Mouse (Mus musculus) kidney, embryonic 16.5 days (tissue): ENCODE results near the gene Cbfa2t3. TPM values are rescaled to one million over a fixed set of nuclear protein-coding genes. Genes with fewer than 3 reads are reported as not detected.

Experiments used
- ATAC-seq: fragments of 200-750 bp; cut with Nextera tagmentation; 2 replicates; pipeline ENCODE4 v1.8.0; 2017; ENCODE audit warnings: moderate TSS enrichment; ENCODE audit not compliant: low FRiP score, low TSS enrichment
- H3K27ac ChIP-seq: fragments of 300-500 bp; sonication (generic); 2 replicates; pipeline ENCODE4 v1.5.1; 2014; ENCODE audit warnings: low read length
- H3K27me3 ChIP-seq: fragments of 300-500 bp; sonication (generic); 2 replicates; pipeline ENCODE4 v1.6.1; 2014; ENCODE audit warnings: low read length, control low read depth, mixed read lengths; ENCODE audit not compliant: insufficient read depth
- H3K36me3 ChIP-seq: fragments of 300-500 bp; sonication (generic); 2 replicates; pipeline ENCODE4 v1.6.1; 2014; ENCODE audit warnings: low read length, control low read depth, mixed read lengths; ENCODE audit not compliant: insufficient read depth
- H3K4me1 ChIP-seq: fragments of 300-500 bp; sonication (generic); 2 replicates; pipeline ENCODE4 v1.6.1; 2014; ENCODE audit warnings: low read length, control low read depth, mixed read lengths; ENCODE audit not compliant: insufficient read depth
- H3K4me2 ChIP-seq: fragments of 300-500 bp; sonication (generic); replicated peaks from 2 replicates; pipeline ENCODE4 v1.6.1; 2014; ENCODE audit warnings: low read depth, low read length
- H3K4me3 ChIP-seq: fragments of 300-500 bp; sonication (generic); 2 replicates; pipeline ENCODE4 v1.5.1; 2014; ENCODE audit warnings: mild to moderate bottlenecking, low read length
- H3K9ac ChIP-seq: fragments of 300-500 bp; sonication (generic); replicated peaks from 2 replicates; pipeline ENCODE4 v1.6.1; 2014; ENCODE audit warnings: low read length
- H3K9me3 ChIP-seq: fragments of 300-500 bp; sonication (generic); 2 replicates; pipeline ENCODE4 v1.6.1; 2016; ENCODE audit warnings: low read length, control low read depth
- WGBS: fragments of 180-500 bp; shearing (Covaris S2); extraction: QIAGEN DNeasy Blood & Tissue Kit; methylation state at CpG from one replicate; pipeline ENCODE4 v1.1.7; 2014; 5-methylcytosine and 5-hydroxymethylcytosine counted together
- polyA plus RNA-seq: library from polyadenylated mRNA; unstranded; fragments of >200 nt; fragmentation: Nextera tagmentation; extraction: Ambion mirVana; gene quantifications from 2 replicates; pipeline ENCODE4 v1.2.1, GENCODE M21; 2015

Gene Cbfa2t3
- polyA plus RNA-seq, 1 experiment from 2014 or later, result 3.5 TPM

DNA sequence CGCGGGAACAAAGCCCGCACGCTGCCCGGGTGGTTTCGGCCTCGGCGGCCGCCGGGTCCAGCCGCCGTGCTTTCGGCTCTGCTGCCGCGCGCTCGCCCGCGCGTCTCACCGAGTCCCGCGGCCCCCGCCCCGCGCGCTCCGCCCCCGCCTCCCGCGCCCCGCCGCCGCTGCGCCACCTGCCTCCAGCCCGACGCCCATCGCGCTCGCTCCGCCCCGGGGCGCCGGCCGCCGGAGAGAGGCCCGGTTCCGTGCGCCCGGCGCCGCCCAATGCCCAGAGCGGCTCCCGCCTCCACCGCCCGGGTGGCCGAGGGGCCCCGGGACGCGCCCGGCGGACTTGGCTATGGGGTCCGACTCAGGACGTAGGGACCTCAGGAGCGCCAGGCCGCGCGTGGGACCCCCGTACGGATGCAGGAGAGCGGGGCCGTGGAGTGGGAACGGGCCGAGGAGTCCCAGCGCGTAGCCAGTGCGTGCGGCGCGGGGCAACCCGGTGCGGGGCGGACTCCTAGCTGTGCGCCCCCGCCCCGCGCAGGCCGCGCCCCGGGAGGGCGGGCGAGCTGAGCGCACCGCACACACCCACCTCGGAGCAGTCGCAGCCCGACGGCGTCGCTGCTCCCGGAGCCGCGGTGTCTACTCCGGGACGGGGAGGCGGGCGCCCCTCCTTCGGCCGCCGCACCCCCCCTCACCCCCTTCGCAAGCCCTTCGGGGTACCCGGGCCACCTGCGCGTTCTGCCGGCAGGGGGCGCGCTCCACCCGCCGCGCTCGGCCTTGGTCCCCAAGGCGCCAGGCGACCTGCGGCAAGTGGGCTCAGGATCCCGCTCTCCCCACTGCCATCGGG, 20.6 kb downstream of the Cbfa2t3 start:
- peaks cover 73% of the 10 kb centered on the region for H3K27me3 ChIP-seq
- H3K9me3 ChIP-seq, result no peaks in the 10 kb centered on the region
- WGBS, result under 1% methylated on average over 81 of the region's 127 CpGs
- H3K36me3 ChIP-seq, result no peaks in the 10 kb centered on the region
- H3K9ac ChIP-seq, result peak overlapping the region; percentile 74
- ATAC-seq, result peak; percentile 74
- peaks cover 14% of the 10 kb centered on the region; the same call in 1 of the 2 replicates for H3K4me1 ChIP-seq
- H3K27ac ChIP-seq, result peak overlapping the region; percentile 78
- peak overlapping the region; percentile 98 for H3K4me2 ChIP-seq
- H3K4me3 ChIP-seq, result peak overlapping the region; percentile 74

DNA sequence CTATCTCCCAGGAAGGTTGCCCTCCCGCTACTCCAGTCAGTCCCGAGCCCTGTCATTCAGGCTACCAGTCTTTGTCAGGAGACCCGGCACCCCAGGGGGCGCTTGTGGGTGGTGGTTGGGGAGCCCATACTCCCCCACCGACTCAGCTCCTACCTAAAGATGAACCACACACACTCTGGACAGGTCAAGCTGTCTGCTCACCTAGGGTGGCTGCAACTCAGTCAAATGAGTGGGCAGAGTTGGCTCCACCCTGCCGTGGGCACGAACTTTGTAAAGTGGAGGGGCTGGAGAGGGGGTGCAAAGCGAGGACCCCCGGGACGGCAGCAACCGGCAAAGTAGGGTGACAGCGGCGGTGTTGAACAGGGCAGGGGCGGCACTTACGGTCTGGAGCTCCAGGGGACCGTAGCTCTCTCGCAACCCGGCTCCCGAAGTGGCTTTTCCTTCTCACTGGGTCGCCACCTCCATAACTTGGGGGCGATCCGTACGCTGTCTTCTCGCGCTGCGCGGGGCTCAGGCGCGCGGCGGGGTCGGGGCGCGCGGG, 21.4 kb downstream of the Cbfa2t3 start:
- peak overlapping the region; percentile 78 for H3K27ac ChIP-seq
- H3K4me1 ChIP-seq, result peaks cover 14% of the 10 kb centered on the region; the same call in 1 of the 2 replicates
- H3K36me3 ChIP-seq, result no peaks in the 10 kb centered on the region
- peak overlapping the region; percentile 74 for H3K4me3 ChIP-seq
- H3K9me3 ChIP-seq, result no peaks in the 10 kb centered on the region
- peak overlapping the region; percentile 98 for H3K4me2 ChIP-seq
- peaks cover 76% of the 10 kb centered on the region for H3K27me3 ChIP-seq
- H3K9ac ChIP-seq, result peak overlapping the region; percentile 74
- no peak for ATAC-seq
- WGBS, result under 1% methylated on average over 34 of the region's 35 CpGs

DNA sequence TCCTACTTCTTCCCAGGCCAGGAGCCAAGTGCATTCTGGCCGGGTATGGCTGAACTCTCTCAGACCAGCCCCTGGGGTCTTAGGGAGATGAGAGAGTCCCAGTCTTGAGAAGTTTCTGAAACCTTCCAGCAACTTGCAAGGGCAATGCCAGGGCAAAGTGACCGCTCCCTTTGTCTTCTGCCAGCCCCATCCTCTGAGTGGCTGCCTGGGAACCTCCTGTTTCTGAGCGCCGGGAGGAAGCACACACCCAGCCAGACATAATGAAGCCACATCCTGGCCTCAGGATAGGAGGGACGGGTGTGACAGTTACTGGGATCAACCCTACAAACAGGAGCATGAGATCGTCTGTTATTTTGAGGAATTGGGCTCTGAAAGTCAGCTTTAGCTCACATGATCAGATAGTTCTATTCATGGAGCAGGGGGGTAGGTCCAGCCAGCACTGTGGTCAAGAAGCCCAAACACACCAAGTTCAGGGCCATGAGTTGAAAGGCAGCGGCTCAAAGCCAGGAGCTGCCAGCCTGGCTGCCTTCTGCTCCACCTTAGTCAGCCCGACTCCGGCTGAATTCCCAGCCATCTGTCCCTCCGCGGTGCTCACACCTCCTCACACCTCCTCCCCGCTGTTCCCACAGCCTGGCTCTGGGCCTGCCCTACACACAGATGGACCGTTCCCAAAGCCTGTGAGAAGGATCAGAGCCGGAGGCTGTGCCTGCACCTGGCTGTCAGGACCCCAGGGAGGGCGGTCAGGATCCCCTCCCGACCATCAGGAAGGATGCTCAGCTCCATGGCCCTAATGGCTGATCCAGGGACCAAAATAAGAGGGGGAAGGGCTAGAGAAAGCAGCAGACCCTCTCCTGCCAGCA, 22.1 kb downstream of the Cbfa2t3 start:
- Histone ChIP-seq H3K27me3 (peaks cover 74% of the 10 kb centered on the region), H3K9ac (peak overlapping the region; percentile 74)
- WGBS, result 16% methylated on average over 16 of the region's 16 CpGs

DNA sequence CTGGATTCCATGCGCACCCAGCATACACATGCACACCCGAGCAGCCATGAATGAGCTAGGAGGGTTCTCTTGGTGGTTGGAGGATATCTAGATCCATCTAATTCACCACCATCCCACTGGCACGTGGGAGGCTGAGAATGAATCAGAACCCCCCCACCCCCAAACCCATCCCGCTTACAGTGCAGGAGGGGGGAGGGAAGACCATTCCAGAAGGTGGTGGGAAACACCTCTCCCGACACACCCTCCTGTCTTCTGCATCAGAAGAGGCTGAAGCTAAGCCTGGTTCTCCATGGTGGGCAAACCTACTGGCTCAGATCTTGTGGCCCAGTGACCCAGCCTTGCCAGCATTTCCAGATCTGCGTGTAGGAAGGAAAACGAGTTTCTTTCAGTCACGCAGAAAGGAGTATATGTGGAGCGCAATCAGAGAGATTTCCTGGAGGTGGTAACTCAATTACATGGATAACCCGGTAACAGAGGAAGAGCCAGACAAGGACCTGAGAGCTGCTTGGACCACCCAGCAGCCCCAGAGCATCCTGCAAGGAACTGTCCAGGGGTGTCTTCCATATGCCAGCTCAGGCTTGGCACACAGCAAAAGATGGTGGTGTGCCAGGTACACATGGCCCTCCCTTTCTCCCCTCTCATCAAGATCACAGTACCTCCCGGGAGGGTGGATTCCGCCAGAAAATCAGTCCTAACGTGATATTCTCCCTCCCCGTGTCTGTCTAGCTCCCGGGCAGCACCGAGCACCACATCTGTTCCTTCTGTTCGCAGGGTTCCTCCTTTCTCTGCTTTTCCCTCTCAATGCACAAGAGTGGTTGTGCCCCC, 23.1 kb downstream of the Cbfa2t3 start:
- peak overlapping the region; percentile 74; the same call in 1 of the 2 replicates for H3K4me3 ChIP-seq
- no peaks in the 10 kb centered on the region for H3K9me3 ChIP-seq
- peaks cover 14% of the 10 kb centered on the region; the same call in 1 of the 2 replicates for H3K4me1 ChIP-seq
- H3K36me3 ChIP-seq, result no peaks in the 10 kb centered on the region
- no peak for ATAC-seq
- WGBS, result 78% methylated on average over 17 of the region's 17 CpGs
- no peak overlapping the region for H3K9ac ChIP-seq
- H3K27ac ChIP-seq, result no peak overlapping the region
- H3K27me3 ChIP-seq, result peaks cover 69% of the 10 kb centered on the region
- H3K4me2 ChIP-seq, result peak overlapping the region; percentile 98

More for the DNA sequence above, 22.1 kb downstream of the Cbfa2t3 start:
- peak overlapping the region; percentile 78 for H3K27ac ChIP-seq
- peak; percentile 30; the same call in 1 of the 2 replicates for ATAC-seq
- H3K9me3 ChIP-seq, result no peaks in the 10 kb centered on the region
- peak overlapping the region; percentile 74 for H3K4me3 ChIP-seq
- peak overlapping the region; percentile 98 for H3K4me2 ChIP-seq
- peaks cover 14% of the 10 kb centered on the region; the same call in 1 of the 2 replicates for H3K4me1 ChIP-seq
- H3K36me3 ChIP-seq, result no peaks in the 10 kb centered on the region

DNA sequence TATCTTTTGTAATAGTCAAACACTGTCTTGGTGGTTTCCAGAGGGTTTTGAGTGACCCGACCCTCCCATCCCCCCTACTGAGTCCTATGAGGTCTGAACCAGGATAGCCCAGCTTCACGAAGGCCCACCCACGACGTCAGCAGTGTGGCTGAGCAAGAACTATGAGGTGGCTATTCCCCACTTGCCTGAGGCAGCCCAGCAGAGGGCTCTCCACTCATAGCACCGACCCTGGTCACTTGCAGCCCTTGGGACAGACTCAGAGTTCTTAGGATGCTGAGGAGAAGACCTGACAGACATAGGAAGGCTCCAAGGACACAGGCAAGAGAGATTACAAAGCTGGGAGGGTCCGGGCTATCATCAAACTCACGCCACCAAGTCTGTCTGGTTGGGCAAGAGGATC, 23.9 kb downstream of the Cbfa2t3 start:
- whole genome bisulfite sequencing, result 47% methylated on average over 7 of the region's 7 CpGs
- Histone ChIP-seq H3K9ac (no peak overlapping the region), H3K4me3 (no peak overlapping the region), H3K27me3 (peaks cover 65% of the 10 kb centered on the region), H3K4me1 (peaks cover 14% of the 10 kb centered on the region; the same call in 1 of the 2 replicates), H3K27ac (no peak overlapping the region), H3K36me3 (no peaks in the 10 kb centered on the region), H3K9me3 (no peaks in the 10 kb centered on the region), H3K4me2 (no peak overlapping the region)
- ATAC-seq, result no peak

DNA sequence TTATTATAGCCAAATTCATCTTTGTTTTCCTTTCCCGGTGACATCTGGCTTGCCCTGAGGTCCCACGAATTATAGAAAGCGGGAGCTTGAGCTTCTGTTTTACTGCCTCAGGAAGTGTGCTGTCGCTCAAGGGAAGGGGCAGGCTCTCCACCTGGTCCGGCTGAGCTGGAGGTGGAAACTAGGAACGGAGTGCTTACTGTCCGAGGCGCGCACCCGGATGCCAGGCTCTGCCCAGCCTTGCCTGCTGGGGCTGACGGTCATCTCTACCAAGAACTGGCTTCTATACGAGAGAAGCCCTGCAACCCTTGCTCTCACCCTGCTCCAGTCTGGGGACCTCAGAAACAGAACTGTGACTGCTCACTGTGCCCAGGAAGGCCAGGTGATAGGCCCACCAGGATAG, 24.9 kb downstream of the Cbfa2t3 start:
- no peak overlapping the region for H3K4me3 ChIP-seq
- H3K36me3 ChIP-seq, result no peaks in the 10 kb centered on the region
- no peaks in the 10 kb centered on the region for H3K9me3 ChIP-seq
- H3K4me1 ChIP-seq, result peaks cover 9% of the 10 kb centered on the region; the same call in 1 of the 2 replicates
- no peak for ATAC-seq
- WGBS, result 58% methylated on average over 12 of the region's 12 CpGs
- no peak overlapping the region for H3K9ac ChIP-seq
- H3K4me2 ChIP-seq, result no peak overlapping the region
- H3K27me3 ChIP-seq, result peaks cover 55% of the 10 kb centered on the region
- H3K27ac ChIP-seq, result no peak overlapping the region

DNA sequence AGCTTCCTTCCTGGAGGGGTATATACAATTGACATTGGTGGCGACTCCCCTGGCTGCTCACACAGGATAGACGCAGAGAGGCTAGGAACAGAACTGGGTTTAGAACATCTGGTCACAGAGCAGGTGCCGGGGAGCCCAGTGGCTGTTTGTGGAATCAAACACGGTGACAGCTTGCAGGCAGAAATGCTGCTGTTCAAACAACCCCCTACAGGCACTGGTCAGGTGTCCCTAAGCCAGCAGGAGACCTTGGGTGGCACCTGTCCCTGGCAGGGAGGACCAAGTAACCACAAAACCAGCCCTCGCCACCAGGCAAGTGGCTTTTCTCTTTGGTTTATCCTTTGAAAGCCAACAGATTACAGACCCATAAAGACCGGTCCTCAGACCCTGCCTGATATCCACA, 27.0 kb downstream of the Cbfa2t3 start:
- no peak overlapping the region for H3K4me3 ChIP-seq
- H3K4me1 ChIP-seq, result peaks cover 7% of the 10 kb centered on the region

DNA sequence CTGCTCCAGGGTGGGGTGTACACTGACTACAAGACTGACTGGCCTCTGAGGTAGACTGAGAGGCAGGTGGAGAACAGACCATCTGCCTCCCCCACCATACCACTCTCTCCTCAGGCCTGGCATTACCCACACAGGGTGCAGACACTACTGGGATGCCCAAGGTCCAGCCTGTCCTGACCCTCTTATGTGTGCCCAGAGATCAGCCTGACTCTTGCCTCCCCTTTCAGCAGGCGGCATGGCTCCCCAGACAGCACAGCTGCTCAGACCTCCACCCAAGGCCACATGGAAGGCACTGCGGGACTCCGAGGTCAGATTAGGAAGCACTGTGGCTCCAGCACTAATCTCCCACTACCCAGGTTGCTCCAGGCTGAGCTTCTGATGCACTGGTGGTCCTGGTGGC, 28.2 kb downstream of the Cbfa2t3 start:
- Histone ChIP-seq H3K9ac (no peak overlapping the region), H3K27me3 (peaks cover 25% of the 10 kb centered on the region), H3K27ac (no peak overlapping the region), H3K4me3 (no peak overlapping the region), H3K4me2 (no peak overlapping the region), H3K9me3 (no peaks in the 10 kb centered on the region), H3K4me1 (peaks cover 17% of the 10 kb centered on the region), H3K36me3 (no peaks in the 10 kb centered on the region)
- WGBS, result 80% methylated on average over 3 of the region's 3 CpGs
- no peak for ATAC-seq

More for the DNA sequence above, 27.0 kb downstream of the Cbfa2t3 start:
- Histone ChIP-seq H3K4me2 (no peak overlapping the region), H3K9me3 (no peaks in the 10 kb centered on the region), H3K9ac (no peak overlapping the region), H3K27me3 (peaks cover 37% of the 10 kb centered on the region), H3K36me3 (no peaks in the 10 kb centered on the region), H3K27ac (no peak overlapping the region)
- WGBS, result 70% methylated on average over 6 of the region's 6 CpGs
- ATAC-seq, result no peak

DNA sequence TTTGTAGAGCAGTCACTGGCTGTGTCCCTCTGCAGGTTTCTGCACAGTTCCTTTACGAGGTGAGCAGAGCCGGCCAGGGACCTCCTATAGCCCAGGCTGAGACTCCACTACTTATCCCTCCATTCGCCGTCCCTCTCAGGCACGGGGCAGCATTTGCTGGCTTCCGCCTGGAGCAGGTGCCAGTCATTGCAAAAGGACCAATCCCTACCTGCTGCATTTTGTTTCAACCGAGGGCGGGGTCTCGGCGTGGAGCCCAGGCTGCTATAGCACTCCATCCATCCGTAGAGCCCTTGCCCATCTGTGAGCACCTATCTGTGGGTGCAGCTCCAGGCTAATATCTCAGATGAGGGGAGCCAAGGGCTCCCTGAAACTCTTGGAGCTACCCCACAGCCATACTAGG, 28.9 kb downstream of the Cbfa2t3 start:
- Histone ChIP-seq H3K9ac (no peak overlapping the region), H3K27me3 (peaks cover 23% of the 10 kb centered on the region; the same call in 1 of the 2 replicates), H3K9me3 (no peaks in the 10 kb centered on the region), H3K4me1 (peaks cover 24% of the 10 kb centered on the region), H3K27ac (no peak overlapping the region), H3K4me2 (no peak overlapping the region), H3K4me3 (no peak overlapping the region), H3K36me3 (no peaks in the 10 kb centered on the region)
- ATAC-seq, result no peak
- 24% methylated on average over 11 of the region's 11 CpGs for WGBS
